Mouse (Mus musculus) heart, embryonic 11.5 days (tissue): ENCODE measurements around the gene Pex14. TPM values are rescaled to one million over a fixed set of nuclear protein-coding genes. Genes with fewer than 3 reads are reported as not detected.
A peak's percentile ranks its signal among the peaks of the same experiment; 100 is the strongest.

ENCODE experiments used
- ATAC-seq: fragments of 200-750 bp; cut with Nextera tagmentation; replicated peaks from 2 replicates; pipeline ENCODE4 v1.8.0; 2017; ENCODE audit warnings: moderate library complexity; ENCODE audit not compliant: insufficient number of reproducible peaks, low FRiP score, low TSS enrichment
- H3K27ac ChIP-seq: fragments of 300-500 bp; sonication (generic); 2 replicates; pipeline ENCODE4 v1.5.1; 2014; ENCODE audit warnings: mild to moderate bottlenecking, low read depth, low read length
- H3K27me3 ChIP-seq: fragments of 300-500 bp; sonication (generic); 2 replicates; pipeline ENCODE4 v1.6.1; 2014; ENCODE audit warnings: mild to moderate bottlenecking, low read length, mixed read lengths; ENCODE audit not compliant: control insufficient read depth, insufficient read depth
- H3K36me3 ChIP-seq: fragments of 300-500 bp; sonication (generic); 2 replicates; pipeline ENCODE4 v1.6.1; 2014; ENCODE audit warnings: mild to moderate bottlenecking, low read length, moderate library complexity, mixed read lengths; ENCODE audit not compliant: control insufficient read depth, insufficient read depth
- H3K4me1 ChIP-seq: fragments of 300-500 bp; sonication (generic); 2 replicates; pipeline ENCODE4 v1.6.1; 2014; ENCODE audit warnings: low read length; ENCODE audit not compliant: control insufficient read depth, insufficient read depth
- H3K4me2 ChIP-seq: fragments of 300-500 bp; sonication (generic); 2 replicates; pipeline ENCODE4 v1.6.1; 2014; ENCODE audit warnings: mild to moderate bottlenecking, moderate library complexity
- H3K4me3 ChIP-seq: fragments of 300-500 bp; sonication (generic); 2 replicates; pipeline ENCODE4 v1.5.1; 2014; ENCODE audit warnings: low read depth, low read length
- H3K9ac ChIP-seq: fragments of 300-500 bp; sonication (generic); 2 replicates; pipeline ENCODE4 v1.6.1; 2014; ENCODE audit warnings: mild to moderate bottlenecking, low read depth, low read length, moderate library complexity
- H3K9me3 ChIP-seq: fragments of 300-500 bp; sonication (generic); replicated peaks from 2 replicates; pipeline ENCODE4 v1.6.1; 2016; ENCODE audit warnings: low read length; ENCODE audit not compliant: control insufficient read depth
- WGBS: fragments of 180-500 bp; shearing (Covaris S2); extraction: QIAGEN DNeasy Blood & Tissue Kit; methylation state at CpG from one replicate; pipeline ENCODE4 v1.1.7; 2014; ENCODE audit not compliant: insufficient replicate concordance; 5-methylcytosine and 5-hydroxymethylcytosine counted together
- polyA plus RNA-seq: library from polyadenylated mRNA; unstranded; fragments of >200 nt; fragmentation: Nextera tagmentation; extraction: Ambion mirVana; gene quantifications from 2 replicates; pipeline ENCODE4 v1.2.1, GENCODE M21; 2014

Pex14 gene
- polyA plus RNA-seq, 1 experiment from 2014 or later, result 33.5 TPM

DNA sequence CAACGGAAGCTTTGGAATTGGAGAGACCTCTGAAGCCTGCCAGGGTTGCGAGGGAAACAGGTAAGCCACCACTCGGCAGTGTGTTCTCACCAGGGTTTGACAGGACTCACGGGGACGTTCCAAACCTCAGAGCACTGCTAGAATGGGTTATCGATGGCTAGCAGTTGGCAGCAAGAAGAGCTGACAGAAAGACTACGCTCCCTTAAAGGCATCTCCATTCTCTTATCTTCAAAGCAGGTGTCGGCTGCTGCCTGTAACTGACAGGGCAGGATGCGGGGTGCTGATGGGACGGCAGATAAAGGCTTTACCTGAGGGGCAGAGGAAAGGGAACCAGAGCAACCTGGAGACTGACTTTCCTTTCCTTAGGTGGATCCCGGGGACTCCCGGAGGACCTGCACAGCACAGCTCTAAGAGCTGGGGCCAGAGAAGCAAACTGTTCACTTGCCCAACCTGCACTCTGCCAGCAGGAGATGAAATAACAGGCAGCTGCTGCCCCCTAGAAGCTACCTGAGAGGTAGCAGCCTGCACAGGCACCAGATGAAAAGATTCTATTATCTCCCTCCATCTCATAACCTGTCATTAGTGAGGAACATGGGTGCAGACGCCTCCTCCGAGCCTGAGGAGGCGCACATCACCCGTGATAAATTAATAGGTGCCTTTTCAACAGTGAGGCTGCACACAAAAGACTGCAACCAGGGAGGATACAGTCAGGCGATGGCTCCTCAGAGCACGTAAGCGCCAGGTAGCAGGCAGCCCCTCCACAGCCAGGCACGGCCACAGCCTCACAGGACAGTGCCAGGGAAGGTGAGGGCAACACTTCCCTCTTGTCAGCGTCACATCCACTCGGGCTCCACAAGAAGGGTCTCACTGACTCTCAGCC, 32.8 kb downstream of the Pex14 start:
- Histone ChIP-seq H3K27me3 (no peaks in the 10 kb centered on the region), H3K9ac (no peak overlapping the region), H3K27ac (no peak overlapping the region), H3K36me3 (peaks cover 1% of the 10 kb centered on the region; the same call in 1 of the 2 replicates), H3K4me3 (no peak overlapping the region), H3K4me1 (peaks cover 31% of the 10 kb centered on the region), H3K4me2 (no peak overlapping the region), H3K9me3 (no peaks in the 10 kb centered on the region)
- ATAC-seq, result no peak
- WGBS, result 70% methylated on average over 22 of the region's 22 CpGs

DNA sequence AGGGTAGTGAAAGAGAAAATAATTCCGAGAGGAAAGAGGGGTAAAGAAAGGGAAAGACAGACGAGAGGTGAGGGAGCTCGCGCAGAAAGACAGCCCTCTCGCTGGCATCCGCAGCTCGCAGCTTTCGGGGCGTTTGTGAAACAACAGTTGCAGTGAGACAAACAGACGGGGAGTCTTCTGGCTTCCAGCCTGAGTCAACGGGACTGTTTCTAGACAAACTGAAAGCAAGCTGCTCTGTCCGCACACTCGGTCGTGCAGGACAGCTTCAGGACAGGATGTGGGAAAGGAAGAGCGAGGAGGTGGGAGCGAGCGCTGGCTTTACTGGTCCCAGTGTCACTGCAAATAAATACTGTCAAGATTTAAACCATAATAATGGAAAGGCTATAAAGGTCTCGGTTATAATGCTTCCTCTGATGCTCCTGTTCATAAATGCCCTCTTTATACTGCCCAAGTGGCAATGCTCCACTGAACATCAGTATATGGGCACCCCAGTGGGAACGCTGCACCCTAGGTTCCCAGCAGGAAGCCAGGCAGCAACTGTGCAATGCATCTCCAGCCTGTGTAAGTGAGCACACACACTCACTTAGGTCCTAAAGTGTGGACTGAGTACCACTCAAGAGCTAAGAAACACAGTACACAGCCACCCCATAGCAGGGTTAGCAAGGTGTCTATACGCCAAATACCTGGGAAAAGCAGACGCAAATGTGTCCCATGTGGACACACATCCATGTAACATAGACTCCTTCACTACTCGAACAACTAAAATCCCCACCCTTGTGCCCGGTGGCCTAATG, 35.4 kb downstream of the Pex14 start:
- WGBS, result 82% methylated on average over 23 of the region's 23 CpGs
- H3K27me3 ChIP-seq, result no peaks in the 10 kb centered on the region
- no peak overlapping the region for H3K4me3 ChIP-seq
- peaks cover 18% of the 10 kb centered on the region for H3K4me1 ChIP-seq
- H3K27ac ChIP-seq, result no peak overlapping the region
- no peak overlapping the region for H3K9ac ChIP-seq
- no peaks in the 10 kb centered on the region for H3K9me3 ChIP-seq
- ATAC-seq, result no peak
- no peak overlapping the region for H3K4me2 ChIP-seq
- no peaks in the 10 kb centered on the region for H3K36me3 ChIP-seq

DNA sequence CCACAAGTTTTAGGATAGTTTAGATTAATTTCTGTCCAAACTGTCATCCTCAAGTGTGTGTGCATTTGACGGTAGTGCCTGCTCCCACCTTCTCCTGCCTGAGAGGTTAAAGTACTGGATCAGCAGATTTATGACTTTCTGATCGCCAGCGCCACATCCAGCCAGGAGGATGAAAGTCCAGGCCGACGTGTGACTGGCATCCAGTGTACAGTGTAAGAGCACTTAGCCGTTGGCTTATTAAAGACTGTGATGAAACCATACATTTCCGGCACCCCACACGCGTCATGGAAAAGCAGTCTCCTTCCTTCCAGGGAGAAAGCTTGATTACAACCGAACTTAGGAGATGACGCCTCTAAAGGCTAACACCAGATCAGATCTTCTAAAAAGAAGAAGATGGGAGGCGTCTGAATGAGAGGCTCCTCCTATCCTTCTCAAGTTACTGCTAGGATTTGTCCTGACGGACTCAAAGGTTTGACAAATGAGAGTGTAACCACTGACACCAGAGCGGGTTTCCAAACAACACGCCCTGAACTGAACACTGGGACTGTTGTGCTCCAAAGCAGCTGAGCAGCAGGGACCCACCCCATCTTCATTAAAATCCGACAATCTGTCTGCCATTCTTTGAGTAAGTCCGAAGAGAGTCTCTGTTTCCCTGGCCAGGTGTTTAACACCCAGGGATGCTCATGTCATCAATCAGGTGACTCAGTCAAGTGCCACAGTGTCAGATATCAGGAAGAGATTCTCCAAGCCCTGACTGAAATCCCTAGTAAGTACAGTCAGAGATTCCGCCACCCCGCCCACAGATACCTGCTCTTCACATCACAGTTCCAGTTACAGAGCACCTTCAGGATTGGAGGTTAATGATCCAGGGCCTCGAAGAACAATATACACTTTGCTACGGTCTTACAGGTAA, 37.0 kb downstream of the Pex14 start:
- peaks cover 30% of the 10 kb centered on the region for H3K4me1 ChIP-seq

DNA sequence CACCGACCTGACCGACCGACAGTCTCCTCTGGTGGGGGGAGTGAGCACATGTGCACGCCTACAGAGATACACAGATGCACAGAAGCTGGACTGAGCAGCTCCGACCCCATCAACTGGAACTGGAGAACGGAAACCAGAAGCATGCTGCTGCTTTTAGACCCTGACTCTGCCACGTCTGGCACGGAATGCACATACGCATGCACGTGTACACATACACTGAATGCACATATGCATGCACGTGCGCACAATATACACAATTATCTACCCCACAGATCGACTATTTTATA, 38.3 kb downstream of the Pex14 start:
- Histone ChIP-seq H3K27me3 (no peaks in the 10 kb centered on the region), H3K9me3 (no peaks in the 10 kb centered on the region), H3K9ac (no peak overlapping the region), H3K4me3 (no peak overlapping the region), H3K27ac (no peak overlapping the region), H3K36me3 (no peaks in the 10 kb centered on the region), H3K4me1 (peaks cover 34% of the 10 kb centered on the region), H3K4me2 (peak overlapping the region; percentile 18; the same call in 1 of the 2 replicates)
- WGBS, result 59% methylated on average over 13 of the region's 13 CpGs
- no peak for ATAC-seq

More for the DNA sequence above, 37.0 kb downstream of the Pex14 start:
- H3K4me3 ChIP-seq, result no peak overlapping the region
- H3K27me3 ChIP-seq, result no peaks in the 10 kb centered on the region
- H3K9me3 ChIP-seq, result no peaks in the 10 kb centered on the region
- H3K36me3 ChIP-seq, result no peaks in the 10 kb centered on the region
- WGBS, result 59% methylated on average over 21 of the region's 21 CpGs
- no peak overlapping the region for H3K9ac ChIP-seq
- no peak for ATAC-seq
- H3K4me2 ChIP-seq, result no peak overlapping the region
- no peak overlapping the region for H3K27ac ChIP-seq

DNA sequence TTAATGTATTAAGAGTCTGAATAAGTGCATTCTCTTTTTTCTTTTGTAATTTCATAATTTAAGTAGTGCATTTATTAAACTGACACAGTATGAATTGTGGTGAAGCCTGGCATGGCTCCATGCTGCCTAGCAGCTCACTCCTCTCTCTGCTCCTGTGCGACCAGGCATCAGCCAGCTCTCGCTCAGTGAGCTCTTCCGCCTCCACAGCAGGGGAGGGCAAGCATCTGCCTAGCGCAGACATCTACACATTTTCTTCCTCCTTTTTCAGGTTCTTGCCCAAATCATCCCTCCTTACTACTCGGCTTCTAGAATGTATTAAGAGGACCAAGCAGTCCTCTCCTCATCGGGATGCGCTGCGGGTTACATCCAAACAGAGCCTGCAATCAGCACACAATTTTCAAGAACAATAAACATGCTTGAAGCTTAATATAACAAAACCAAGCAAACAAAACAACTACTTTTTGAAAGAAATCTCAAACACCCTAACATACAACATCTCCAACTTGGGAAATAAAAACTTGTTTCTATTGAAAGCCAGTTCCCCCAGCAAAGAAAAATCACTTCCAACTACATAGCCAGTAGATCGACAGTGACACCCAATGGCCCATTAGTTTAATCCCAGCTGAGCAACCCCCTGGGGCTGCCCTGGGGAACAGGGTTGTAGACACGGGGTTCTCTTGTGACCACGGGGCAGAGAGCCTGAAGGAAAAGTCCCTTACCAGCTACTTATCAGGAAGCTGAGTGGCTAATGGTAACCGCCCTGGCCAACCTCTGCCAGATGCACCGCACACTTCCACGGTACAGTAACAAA, 38.9 kb downstream of the Pex14 start:
- H3K27ac ChIP-seq, result no peak overlapping the region
- no peak overlapping the region for H3K9ac ChIP-seq
- no peaks in the 10 kb centered on the region for H3K27me3 ChIP-seq
- no peak overlapping the region for H3K4me3 ChIP-seq
- peak overlapping the region; percentile 18; the same call in 1 of the 2 replicates for H3K4me2 ChIP-seq
- H3K9me3 ChIP-seq, result no peaks in the 10 kb centered on the region
- no peaks in the 10 kb centered on the region for H3K36me3 ChIP-seq
- WGBS, result 44% methylated on average over 14 of the region's 14 CpGs
- H3K4me1 ChIP-seq, result peaks cover 34% of the 10 kb centered on the region
- no peak for ATAC-seq

DNA sequence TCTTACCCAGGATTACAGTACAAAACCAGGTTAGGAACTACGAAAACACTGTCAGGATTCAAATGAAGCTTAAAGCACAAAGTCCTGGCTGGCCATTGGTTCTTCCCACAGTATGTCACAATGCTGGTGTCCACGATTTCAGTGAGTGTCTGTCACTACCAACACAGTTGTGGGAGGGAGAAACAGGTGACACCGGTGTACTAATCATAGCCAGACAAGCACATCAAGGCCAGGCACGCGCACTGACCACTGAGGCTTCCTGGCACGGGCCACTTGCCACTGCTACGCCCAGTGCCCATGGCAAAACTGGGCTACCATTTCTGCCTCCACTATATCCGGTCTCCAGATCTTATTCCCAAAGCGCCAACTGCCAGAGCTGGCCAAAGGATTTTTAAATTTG, 40.0 kb downstream of the Pex14 start:
- H3K27ac ChIP-seq, result no peak overlapping the region
- ATAC-seq, result no peak
- no peak overlapping the region for H3K9ac ChIP-seq
- H3K4me1 ChIP-seq, result peaks cover 34% of the 10 kb centered on the region
- no peaks in the 10 kb centered on the region for H3K9me3 ChIP-seq
- no peak overlapping the region for H3K4me2 ChIP-seq
- H3K36me3 ChIP-seq, result no peaks in the 10 kb centered on the region
- no peaks in the 10 kb centered on the region for H3K27me3 ChIP-seq
- WGBS, result 83% methylated on average over 9 of the region's 9 CpGs
- H3K4me3 ChIP-seq, result no peak overlapping the region

DNA sequence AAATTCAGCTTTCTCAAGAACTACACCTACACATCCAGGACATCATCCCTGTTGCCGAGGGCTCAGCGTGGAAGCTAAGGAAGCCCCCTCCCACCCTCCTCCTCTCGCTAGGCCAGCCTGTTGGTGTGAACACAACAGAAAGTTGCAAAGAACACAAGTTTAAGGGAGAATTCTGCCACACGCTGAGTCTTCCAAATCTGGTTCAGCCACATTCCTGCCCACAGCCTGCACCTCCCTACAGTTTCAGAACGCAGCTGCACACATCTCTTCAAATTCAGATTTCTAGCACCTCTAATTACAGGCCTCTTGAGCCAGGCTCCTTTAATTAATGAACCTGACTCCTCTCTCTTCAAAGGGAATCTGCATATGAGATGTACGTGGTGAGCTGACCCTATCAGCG, 41.4 kb downstream of the Pex14 start:
- ATAC-seq, result no peak
- H3K27me3 ChIP-seq, result no peaks in the 10 kb centered on the region
- no peak overlapping the region for H3K4me3 ChIP-seq
- no peaks in the 10 kb centered on the region for H3K36me3 ChIP-seq
- 61% methylated on average over 7 of the region's 7 CpGs for WGBS
- H3K4me1 ChIP-seq, result peaks cover 34% of the 10 kb centered on the region
- H3K9ac ChIP-seq, result peak overlapping the region; percentile 52; the same call in 1 of the 2 replicates
- peak overlapping the region; percentile 52; the same call in 1 of the 2 replicates for H3K27ac ChIP-seq
- no peak overlapping the region for H3K4me2 ChIP-seq
- H3K9me3 ChIP-seq, result no peaks in the 10 kb centered on the region
